Mouse (Mus musculus) c-Kit-positive CD71-positive TER-119-positive erythroid progenitor cells, embryonic 14.5 days (primary cell): ENCODE measurements around the gene Raver2.
"Not testable (repeated sequence)": the region's sequence is repeated elsewhere in the genome, so short reads cannot be mapped to it uniquely, and the experiment has no call there.

Experiments used
- DNase-seq: peaks from one replicate; pipeline ENCODE4 v3.0.0-alpha.2; 2013; ENCODE audit warnings: low spot score

The Raver2 gene

GRCm38 (mm10) chr4:101068786-101069153 lies at the start of gene Raver2:
TSS of gene Raver2 (plus strand) at chr4:101068983.
- DNase-seq, result peak; percentile 15

DNA sequence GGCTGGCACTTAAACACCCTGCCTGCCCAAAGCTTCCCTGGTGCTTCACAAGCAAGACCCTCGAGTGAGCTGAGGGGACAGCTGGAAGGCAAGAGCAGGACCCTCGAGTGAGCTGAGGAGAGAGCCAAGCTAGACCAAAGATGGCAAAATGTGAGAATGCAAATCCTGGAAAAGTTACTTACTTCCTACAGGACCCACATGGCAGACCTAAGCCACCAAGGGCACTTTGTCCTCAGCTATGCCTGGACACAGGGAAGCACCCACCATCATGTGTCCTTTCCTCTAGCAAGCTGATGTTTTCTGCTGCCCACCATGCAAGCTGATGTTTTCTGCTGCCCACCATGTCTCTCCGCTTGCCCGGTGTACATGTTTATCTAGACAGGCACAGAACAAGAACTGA lies 48.2 kb upstream of the Raver2 start, which contains the start of gene Gm10577:
TSS of gene Gm10577 (minus strand) at position 101 of the 400 bp plus-strand sequence.
- no peak for DNase-seq

GRCm38 (mm10) chr4:101026566-101026965 lies 42.2 kb upstream of the Raver2 start:
- DNase-seq, result no peak

- no peak for DNase-seq
Observed at GRCm38 (mm10) chr4:101026995-101027394, 41.8 kb upstream of the Raver2 start.

DNA sequence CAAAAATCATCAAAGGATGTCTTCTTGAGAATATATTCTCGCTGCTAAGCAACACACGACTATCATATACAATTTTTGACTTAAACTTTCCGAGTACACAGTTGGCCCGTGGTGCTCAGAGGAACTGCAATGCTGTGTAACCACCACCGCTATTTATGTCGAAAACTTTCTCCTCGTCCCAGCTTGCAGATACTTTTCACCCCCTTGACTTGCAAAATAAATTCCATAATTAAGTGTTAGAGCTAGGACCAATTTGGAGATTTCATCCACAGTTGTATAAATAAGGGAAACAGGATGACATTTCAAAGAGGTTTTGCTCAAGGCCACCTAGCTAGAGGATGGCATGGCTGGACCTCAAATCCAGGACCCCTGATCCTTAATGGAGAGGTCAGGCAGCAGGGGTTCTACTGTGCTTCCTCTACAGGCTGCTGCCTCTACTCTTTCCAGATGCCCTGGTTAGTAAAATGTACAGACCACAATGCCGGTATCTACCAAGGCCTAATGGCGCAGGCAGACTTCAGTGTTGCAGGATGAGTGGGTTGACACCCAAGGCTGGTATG lies 40.9 kb upstream of the Raver2 start:
- no peak for DNase-seq

- no peak for DNase-seq
Observed at GRCm38 (mm10) chr4:101033047-101033446, 35.7 kb upstream of the Raver2 start.

- DNase-seq, result no peak
Observed at GRCm38 (mm10) chr4:101035131-101035530, 33.7 kb upstream of the Raver2 start.

DNA sequence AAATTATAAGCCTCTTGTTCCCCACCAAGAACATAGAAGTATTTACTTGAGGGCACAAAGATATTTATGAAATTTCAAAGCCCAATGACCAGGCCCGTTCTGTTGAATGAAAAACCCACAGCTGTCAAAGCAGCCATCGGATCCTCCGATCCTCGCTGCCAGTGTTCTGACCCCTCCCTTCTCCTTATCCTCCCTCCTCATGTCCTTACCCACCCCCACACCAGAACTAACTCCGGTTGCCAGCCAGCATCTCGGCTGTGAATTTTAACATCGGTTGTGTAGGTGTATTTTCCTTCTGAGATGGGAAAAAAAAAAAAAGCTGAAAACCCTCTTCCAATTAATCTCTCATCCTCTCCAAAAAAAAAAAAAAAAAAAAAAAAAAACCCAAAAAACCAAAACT lies 31.6 kb upstream of the Raver2 start:
- DNase-seq, result no peak

GRCm38 (mm10) chr4:101043691-101044090 lies 25.1 kb upstream of the Raver2 start:
- no peak for DNase-seq

- no peak for DNase-seq
Observed at GRCm38 (mm10) chr4:101044149-101044548, 24.6 kb upstream of the Raver2 start.

GRCm38 (mm10) chr4:101046576-101046975 lies 22.2 kb upstream of the Raver2 start:
- DNase-seq, result no peak

DNA sequence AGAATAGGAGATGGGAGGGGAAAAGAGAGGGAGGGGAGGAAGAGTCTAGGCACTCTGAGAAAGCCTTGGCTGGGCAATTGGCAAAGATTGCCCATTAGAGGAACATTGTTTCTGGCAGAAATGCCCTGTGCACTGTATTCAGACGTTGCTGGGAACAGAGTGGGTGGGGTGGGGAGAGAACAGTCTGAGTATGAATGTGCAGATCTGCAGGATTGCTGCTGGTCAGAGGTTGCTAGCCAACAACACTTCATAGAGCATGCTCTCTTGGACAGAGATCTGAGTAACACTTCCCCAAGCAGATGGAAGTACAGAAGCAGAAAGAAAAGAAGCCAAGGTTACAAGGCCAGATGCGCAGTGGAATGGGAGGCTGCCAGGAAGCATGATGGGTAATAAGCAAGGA lies 6.6 kb upstream of the Raver2 start:
- DNase-seq, result no peak

DNA sequence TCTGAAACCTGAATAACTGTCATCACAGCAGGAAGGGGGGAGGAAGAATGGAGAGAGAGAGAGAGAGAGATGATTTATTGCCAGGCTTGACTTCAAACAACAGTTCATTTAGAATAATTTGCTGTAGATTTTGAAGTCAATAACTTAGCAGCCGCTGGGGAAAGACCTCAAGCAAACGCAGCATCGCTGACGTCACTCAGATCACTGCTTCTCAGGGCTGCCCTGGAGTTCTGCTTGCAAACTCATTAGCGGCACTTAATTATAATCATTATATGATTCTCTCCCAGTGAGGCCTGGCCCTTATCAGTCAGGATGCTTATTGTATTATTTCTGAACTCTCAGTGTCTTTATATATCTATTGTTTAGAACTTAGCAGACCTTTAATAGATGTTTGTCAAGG lies 2.4 kb upstream of the Raver2 start:
- DNase-seq, result no peak

DNA sequence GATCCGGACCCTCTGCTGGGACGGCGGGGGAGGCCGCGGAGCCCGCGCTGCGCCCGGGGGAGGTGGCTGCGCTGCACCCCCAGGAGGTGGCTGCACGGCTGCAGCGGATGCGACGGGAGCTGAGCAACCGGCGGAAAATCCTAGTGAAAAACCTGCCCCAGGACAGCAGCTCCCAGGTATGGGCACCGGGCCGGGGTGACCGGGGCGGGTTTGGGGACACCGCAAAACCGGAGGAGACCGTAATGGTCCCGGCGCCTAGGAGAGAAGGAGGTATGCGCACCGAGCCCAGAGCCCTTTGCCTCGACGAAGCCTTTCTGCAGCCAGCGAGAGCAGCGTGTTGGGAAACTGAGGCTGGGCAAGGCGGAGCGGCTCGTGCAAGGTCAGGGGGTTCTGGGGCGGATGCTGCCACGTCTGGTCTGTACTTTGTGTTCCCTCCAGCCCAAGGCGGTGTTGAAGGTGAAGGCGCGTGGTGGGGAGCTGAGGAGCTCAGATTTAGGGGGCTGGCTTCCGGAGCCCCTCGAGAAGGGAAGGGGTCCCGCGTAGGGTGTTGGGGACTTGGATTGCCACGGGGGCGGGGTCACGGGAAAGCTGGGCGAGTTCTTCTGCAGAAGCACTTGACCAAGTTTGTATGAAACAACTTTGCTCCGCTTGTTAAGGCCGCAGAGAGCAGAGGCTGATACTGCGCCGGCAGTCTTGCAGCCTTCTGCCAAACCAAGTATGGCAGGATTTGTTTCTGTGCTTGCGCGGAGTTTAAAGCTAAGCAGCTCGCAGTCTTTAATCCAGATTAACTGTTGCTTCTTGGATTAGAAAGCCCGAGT lies 580 bp downstream of the Raver2 start:
- DNase-seq, result no peak

GRCm38 (mm10) chr4:101071570-101071969 lies 2.8 kb downstream of the Raver2 start:
- DNase-seq, result no peak

GRCm38 (mm10) chr4:101076425-101076824 lies 7.6 kb downstream of the Raver2 start:
- no peak for DNase-seq

DNA sequence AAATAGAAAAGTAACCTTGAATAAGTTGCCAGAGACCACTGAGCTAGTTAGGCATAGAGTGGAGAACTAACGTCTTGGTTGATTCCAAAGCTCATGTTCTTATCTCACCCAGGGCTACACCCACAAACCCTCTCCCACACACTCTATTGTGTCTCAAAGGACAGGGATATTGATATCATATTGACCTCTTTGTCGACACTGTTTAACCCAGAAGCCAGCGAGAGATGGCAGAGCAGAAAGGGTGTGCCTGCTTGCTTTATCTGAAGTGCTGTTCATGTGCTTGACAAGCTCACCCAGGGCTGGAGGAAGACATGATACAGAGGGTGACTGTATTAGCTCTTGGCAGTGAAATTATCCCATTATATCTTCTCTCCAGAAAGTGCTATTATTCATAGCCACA lies 11.2 kb downstream of the Raver2 start:
- DNase-seq, result no peak

GRCm38 (mm10) chr4:101082176-101082888 lies 13.5 kb downstream of the Raver2 start:
- no peak for DNase-seq

DNA sequence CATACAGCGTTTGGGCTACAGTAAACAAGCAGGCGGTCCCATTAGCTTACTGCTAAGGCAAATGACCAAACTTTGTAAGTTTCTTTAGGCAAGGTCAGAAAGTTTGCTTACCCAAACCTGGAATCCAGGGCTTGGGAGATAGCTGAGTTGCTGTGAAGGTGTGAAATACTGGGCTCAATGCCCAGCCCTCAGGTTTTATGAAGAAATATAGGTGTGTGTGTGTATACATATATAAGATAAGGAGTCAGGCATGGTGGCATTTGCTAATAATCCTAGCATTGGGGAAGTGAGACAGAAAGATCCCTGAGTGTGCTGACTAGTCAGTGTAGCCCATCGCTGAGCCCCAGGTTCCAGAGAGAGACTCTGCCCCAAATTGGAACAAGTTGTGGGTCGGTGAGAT lies 16.1 kb downstream of the Raver2 start:
- no peak for DNase-seq

DNA sequence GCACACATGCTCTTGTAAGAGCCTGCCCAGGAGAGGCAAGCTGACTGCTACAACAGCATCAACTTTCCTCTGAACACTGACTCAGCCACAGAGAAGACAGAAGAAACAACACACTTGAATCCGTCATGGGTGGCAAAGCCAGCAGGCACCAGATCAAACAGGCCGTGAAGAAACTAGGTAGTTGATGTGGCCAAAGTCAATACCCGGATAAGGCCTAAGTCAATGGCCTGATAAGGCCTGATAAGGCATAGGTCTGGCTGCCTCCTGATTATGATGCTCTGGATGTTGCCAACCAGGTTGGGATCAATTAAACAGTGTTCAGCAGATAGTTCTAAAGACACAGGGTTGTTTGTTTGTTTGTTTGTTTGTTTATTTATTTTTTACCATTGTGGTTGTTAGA lies 17.3 kb downstream of the Raver2 start:
- DNase-seq, result no peak

- no peak for DNase-seq
Observed at GRCm38 (mm10) chr4:101087721-101088120, 18.9 kb downstream of the Raver2 start.

GRCm38 (mm10) chr4:101090630-101091029 lies 21.8 kb downstream of the Raver2 start:
- not testable (repeated sequence) for DNase-seq

DNA sequence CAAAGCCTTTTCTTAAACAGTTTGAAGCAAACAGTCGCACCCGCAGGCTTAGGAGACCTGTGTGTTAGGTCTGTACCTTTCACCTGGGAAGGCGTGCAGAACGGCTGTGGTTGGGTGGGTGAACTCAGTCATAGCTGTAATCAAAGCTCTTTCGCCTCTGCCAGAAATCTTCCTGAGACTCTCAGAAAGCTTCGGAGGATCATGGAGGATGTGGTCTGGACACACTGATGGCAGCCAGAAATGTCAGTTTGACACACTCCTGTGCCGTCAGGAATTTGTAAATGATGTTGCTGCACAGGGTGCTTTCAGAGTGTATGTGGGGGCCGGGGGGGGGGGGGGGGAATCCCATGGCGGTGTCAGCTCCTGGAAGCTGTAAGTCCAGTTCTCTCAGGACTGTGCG lies 24.5 kb downstream of the Raver2 start:
- no peak for DNase-seq
